Mouse (Mus musculus): ENCODE data around the gene Med27. TPM values are rescaled to one million over a fixed set of nuclear protein-coding genes. Genes with fewer than 3 reads are reported as not detected.
A peak's percentile ranks its signal among the peaks of the same experiment; 100 is the strongest.

The Med27 gene
- 42.8 and 45.9 TPM in 2 replicates for polyA plus RNA-seq (2014; fragmentation: Nextera tagmentation; extraction: Ambion mirVana)

DNA sequence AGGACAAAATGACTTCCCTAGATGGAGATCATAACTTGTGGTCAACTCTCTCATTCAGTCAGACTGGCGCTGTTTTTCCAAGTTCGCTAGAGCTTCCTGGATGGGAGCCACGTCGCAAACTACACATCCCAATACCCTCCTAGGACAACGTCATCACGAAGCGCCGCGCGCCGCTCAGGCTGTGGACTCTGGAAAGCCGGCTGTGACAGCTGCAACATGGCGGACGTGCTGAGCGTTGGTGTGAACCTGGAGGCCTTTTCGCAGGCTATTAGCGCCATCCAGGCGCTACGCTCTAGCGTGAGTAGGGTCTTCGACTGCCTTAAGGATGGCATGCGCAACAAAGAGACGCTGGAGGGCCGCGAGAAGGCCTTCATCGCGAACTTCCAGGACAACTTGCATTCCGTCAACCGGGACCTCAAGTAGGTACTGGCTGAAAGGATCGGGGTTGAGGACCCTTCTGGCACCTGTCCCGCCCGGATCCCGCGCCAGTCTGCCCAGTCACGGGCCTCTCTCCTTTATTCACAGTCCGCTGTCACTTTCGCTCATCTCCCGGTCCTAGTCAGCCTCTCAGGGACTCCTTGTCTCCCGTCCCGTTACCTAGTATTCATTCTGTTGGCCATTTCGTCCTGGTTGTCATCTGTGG is at the start of gene Med27:
Gene Med27, plus strand, starts transcription at position 191 of the 643 bp plus-strand sequence.
- Histone ChIP-seq H3K9me3 (ENCODE audit: control insufficient read depth, low read length) (no peaks in the 10 kb centered on the region), H3K9ac (ENCODE audit: low read depth, low read length) (peak within 1 kb of the TSS; percentile 84), H3K4me1 (replicated peaks; ENCODE audit: control insufficient read depth, insufficient read depth, low read length) (0 out of 2 replicates have a peak, but pooled peaks cover 3% of the 10 kb centered on the region), H3K4me3 (ENCODE audit: low read depth, low read length) (peak within 1 kb of the TSS; percentile 90), H3K27me3 (replicated peaks; ENCODE audit: control insufficient read depth, insufficient read depth, low read length) (no peaks in the 10 kb centered on the region), H3K4me2 (peak within 1 kb of the TSS; percentile 91), H3K27ac (ENCODE audit: low read depth, low read length) (no peak within 1 kb of the TSS), H3K36me3 (ENCODE audit: control insufficient read depth, insufficient read depth, low read length) (peaks cover 6% of the 10 kb centered on the region; the same call in 1 of the 2 replicates)
- DNase-seq (ENCODE audit: low spot score) (peak; percentile 93), ATAC-seq (replicated peaks; ENCODE audit: low FRiP score) (peak; percentile 96)
- under 1% methylated on average over 41 of the region's 41 CpGs for WGBS

DNA sequence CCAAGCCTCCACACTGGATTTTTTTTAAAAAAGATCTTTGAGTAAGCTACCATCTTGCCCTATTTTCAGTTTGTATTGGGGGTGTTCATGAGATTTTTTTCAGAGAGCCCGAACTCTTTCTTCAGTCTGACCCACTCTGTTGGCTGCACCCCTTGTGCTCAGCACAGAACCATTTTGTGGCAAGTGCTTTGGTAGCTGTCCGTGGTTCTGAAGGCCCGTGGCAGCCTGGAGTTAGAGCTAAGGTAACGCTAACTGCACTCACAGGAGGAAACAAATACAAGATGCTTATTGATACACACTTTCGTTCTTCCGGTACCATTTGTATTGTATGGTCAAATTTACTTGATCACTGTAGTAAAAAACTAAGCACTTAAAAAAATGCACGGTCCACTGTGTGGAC is 36.7 kb upstream of the Med27 start:
- no peak overlapping the region for H3K4me2 ChIP-seq
- H3K4me3 ChIP-seq (ENCODE audit: low read depth, low read length) = no peak overlapping the region
- H3K9me3 ChIP-seq (ENCODE audit: control insufficient read depth, low read length) = no peaks in the 10 kb centered on the region
- ATAC-seq (replicated peaks; ENCODE audit: low FRiP score) (no peak), DNase-seq (ENCODE audit: low spot score) (no peak)
- H3K27me3 ChIP-seq (replicated peaks; ENCODE audit: control insufficient read depth, insufficient read depth, low read length) = no peaks in the 10 kb centered on the region
- 40% methylated on average over 7 of the region's 7 CpGs for WGBS
- H3K36me3 ChIP-seq (ENCODE audit: control insufficient read depth, insufficient read depth, low read length) = no peaks in the 10 kb centered on the region
- H3K27ac ChIP-seq (ENCODE audit: low read depth, low read length) = no peak overlapping the region
- no peak overlapping the region for H3K9ac ChIP-seq (ENCODE audit: low read depth, low read length)
- H3K4me1 ChIP-seq (replicated peaks; ENCODE audit: control insufficient read depth, insufficient read depth, low read length) = no peaks in the 10 kb centered on the region

DNA sequence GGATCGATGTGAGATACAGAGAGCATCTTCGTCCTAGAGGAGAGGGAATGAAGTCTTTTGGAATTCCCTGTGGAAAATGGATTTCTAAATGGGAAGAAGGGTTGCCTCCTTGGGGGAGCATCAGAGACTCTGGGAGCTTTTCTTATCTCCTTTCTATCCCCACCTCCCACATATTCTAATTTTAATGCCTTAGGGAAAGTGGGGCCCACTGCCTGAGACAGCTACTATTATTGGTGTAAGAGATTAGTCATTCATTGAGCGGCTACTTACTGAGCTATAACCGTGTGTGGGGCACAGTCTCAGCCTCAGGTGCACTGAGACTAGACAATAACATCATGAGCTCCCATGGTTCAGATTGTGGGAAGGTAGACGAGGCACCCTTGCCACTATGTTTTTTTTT is 34.6 kb upstream of the Med27 start:
- no peak overlapping the region for H3K9ac ChIP-seq (ENCODE audit: low read depth, low read length)
- 72% methylated on average over 5 of the region's 5 CpGs for WGBS
- H3K4me1 ChIP-seq (replicated peaks; ENCODE audit: control insufficient read depth, insufficient read depth, low read length) = no peaks in the 10 kb centered on the region
- no peak overlapping the region for H3K4me3 ChIP-seq (ENCODE audit: low read depth, low read length)
- ATAC-seq (replicated peaks; ENCODE audit: low FRiP score) (no peak), DNase-seq (ENCODE audit: low spot score) (no peak)
- H3K4me2 ChIP-seq = no peak overlapping the region
- H3K27me3 ChIP-seq (replicated peaks; ENCODE audit: control insufficient read depth, insufficient read depth, low read length) = no peaks in the 10 kb centered on the region
- no peaks in the 10 kb centered on the region for H3K9me3 ChIP-seq (ENCODE audit: control insufficient read depth, low read length)
- H3K27ac ChIP-seq (ENCODE audit: low read depth, low read length) = no peak overlapping the region
- H3K36me3 ChIP-seq (ENCODE audit: control insufficient read depth, insufficient read depth, low read length) = no peaks in the 10 kb centered on the region

DNA sequence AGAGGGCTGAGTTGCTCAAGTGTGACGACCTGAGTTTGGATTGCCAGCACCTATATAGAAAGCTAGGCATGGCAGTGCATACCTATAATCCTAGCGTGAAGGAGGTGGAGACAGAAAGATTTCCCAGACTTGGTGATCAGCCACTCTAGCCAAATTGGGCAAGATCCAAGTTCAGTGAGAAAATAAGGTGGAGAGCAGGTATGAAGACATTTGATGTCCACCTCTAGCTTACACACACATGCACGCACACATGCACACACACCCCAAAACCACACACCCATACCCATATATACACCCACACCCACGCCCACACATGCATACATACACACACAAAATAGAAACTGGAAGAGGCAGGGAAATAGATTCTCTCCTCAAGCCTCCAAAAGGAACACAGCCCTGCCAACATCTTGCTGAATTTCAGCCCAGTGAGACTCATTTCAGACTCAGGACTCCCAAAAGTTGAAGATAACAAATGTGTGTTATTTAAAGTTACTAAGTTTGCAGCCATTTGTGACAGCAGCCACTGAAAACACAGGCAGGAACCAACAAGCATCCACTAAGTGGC is 28.6 kb upstream of the Med27 start:
- H3K9ac ChIP-seq (ENCODE audit: low read depth, low read length) = no peak overlapping the region
- H3K4me1 ChIP-seq (replicated peaks; ENCODE audit: control insufficient read depth, insufficient read depth, low read length) = no peaks in the 10 kb centered on the region
- no peak overlapping the region for H3K27ac ChIP-seq (ENCODE audit: low read depth, low read length)
- no peak for DNase-seq (ENCODE audit: low spot score)
- no peaks in the 10 kb centered on the region for H3K27me3 ChIP-seq (replicated peaks; ENCODE audit: control insufficient read depth, insufficient read depth, low read length)
- ATAC-seq (replicated peaks; ENCODE audit: low FRiP score) = no peak
- no peak overlapping the region for H3K4me3 ChIP-seq (ENCODE audit: low read depth, low read length)
- no peak overlapping the region for H3K4me2 ChIP-seq
- no peaks in the 10 kb centered on the region for H3K9me3 ChIP-seq (ENCODE audit: control insufficient read depth, low read length)
- 75% methylated on average over 4 of the region's 4 CpGs for WGBS
- H3K36me3 ChIP-seq (ENCODE audit: control insufficient read depth, insufficient read depth, low read length) = no peaks in the 10 kb centered on the region

DNA sequence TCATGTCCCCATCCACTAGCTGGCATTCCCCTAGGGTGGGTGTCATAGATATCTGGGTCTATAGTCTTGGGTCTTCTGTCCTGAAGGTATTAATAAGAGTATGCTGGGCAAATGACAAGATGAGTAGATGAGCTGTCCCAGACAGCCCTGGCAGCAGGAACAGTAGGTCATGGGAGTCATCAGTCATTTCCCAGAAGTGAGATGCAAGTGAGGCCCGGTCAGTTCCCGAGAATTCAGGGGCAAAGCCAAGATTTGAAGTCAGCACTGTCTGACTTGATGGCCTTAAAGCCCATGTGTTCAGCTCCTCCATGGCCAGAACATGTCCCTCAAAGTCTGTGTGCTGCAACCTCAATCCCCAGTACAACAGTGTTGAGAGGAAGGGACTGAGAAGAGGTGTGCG is 28.0 kb upstream of the Med27 start:
- no peaks in the 10 kb centered on the region for H3K36me3 ChIP-seq (ENCODE audit: control insufficient read depth, insufficient read depth, low read length)
- no peak for DNase-seq (ENCODE audit: low spot score)
- no peak overlapping the region for H3K4me3 ChIP-seq (ENCODE audit: low read depth, low read length)
- no peak overlapping the region for H3K9ac ChIP-seq (ENCODE audit: low read depth, low read length)
- ATAC-seq (replicated peaks; ENCODE audit: low FRiP score) = no peak
- 79% methylated on average over 3 of the region's 3 CpGs for WGBS
- H3K27ac ChIP-seq (ENCODE audit: low read depth, low read length) = no peak overlapping the region
- H3K27me3 ChIP-seq (replicated peaks; ENCODE audit: control insufficient read depth, insufficient read depth, low read length) = no peaks in the 10 kb centered on the region
- H3K4me1 ChIP-seq (replicated peaks; ENCODE audit: control insufficient read depth, insufficient read depth, low read length) = no peaks in the 10 kb centered on the region
- no peak overlapping the region for H3K4me2 ChIP-seq
- H3K9me3 ChIP-seq (ENCODE audit: control insufficient read depth, low read length) = no peaks in the 10 kb centered on the region

DNA sequence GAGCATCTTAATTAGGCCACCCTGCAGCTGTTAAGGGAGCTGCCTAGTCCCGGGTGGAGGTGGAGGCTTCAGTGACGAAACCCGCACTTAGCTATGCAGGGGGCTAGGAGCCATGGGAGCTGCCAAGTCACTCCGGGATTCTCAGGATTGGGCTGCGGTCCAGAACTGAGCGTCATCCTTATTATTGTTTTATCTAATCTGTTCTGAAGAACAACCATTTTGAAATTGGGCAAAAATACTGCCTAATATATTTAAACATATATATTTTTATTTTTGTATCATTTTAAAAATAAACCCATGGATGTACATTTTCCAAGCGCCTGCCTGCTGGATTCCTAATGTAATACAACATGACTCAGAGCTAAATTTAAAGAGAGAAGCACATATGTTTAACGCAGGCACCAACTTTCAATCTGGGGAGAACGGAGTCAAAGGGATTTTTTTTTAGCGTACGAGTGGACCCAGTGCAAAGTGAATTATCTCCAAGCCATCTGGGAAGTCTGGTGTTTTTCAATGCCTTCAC is 26.3 kb upstream of the Med27 start:
- H3K36me3 ChIP-seq (ENCODE audit: control insufficient read depth, insufficient read depth, low read length) = no peaks in the 10 kb centered on the region
- ATAC-seq (replicated peaks; ENCODE audit: low FRiP score) (no peak), DNase-seq (ENCODE audit: low spot score) (no peak)
- H3K27me3 ChIP-seq (replicated peaks; ENCODE audit: control insufficient read depth, insufficient read depth, low read length) = no peaks in the 10 kb centered on the region
- H3K9ac ChIP-seq (ENCODE audit: low read depth, low read length) = no peak overlapping the region
- H3K9me3 ChIP-seq (ENCODE audit: control insufficient read depth, low read length) = no peaks in the 10 kb centered on the region
- no peaks in the 10 kb centered on the region for H3K4me1 ChIP-seq (replicated peaks; ENCODE audit: control insufficient read depth, insufficient read depth, low read length)
- H3K4me3 ChIP-seq (ENCODE audit: low read depth, low read length) = no peak overlapping the region
- 75% methylated on average over 11 of the region's 11 CpGs for WGBS
- no peak overlapping the region for H3K27ac ChIP-seq (ENCODE audit: low read depth, low read length)
- H3K4me2 ChIP-seq = no peak overlapping the region

DNA sequence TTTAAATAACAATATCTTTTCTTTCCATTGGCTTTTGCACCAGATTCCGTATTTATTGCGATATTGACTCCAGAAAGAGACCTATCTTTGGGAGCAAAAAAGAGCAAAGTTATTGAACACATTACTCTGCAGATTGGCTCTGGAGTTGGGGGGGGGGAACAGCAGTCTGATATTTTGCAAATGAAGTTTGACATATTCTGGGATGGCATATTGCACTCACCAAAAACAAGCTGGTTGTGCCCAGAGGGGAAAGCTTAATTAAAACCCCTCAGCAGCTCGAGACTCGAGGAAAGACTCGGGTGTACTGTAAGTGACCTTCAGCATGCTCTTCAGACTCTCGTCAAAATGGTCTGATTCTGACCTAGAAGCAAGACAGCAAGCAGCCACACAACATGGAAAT is 25.8 kb upstream of the Med27 start:
- Histone ChIP-seq H3K27ac (ENCODE audit: low read depth, low read length) (no peak overlapping the region), H3K9me3 (ENCODE audit: control insufficient read depth, low read length) (no peaks in the 10 kb centered on the region), H3K36me3 (ENCODE audit: control insufficient read depth, insufficient read depth, low read length) (no peaks in the 10 kb centered on the region), H3K9ac (ENCODE audit: low read depth, low read length) (no peak overlapping the region), H3K4me1 (replicated peaks; ENCODE audit: control insufficient read depth, insufficient read depth, low read length) (no peaks in the 10 kb centered on the region), H3K4me3 (ENCODE audit: low read depth, low read length) (no peak overlapping the region), H3K27me3 (replicated peaks; ENCODE audit: control insufficient read depth, insufficient read depth, low read length) (no peaks in the 10 kb centered on the region), H3K4me2 (no peak overlapping the region)
- DNase-seq (ENCODE audit: low spot score) (no peak), ATAC-seq (replicated peaks; ENCODE audit: low FRiP score) (no peak)
- 79% methylated on average over 6 of the region's 6 CpGs for WGBS

DNA sequence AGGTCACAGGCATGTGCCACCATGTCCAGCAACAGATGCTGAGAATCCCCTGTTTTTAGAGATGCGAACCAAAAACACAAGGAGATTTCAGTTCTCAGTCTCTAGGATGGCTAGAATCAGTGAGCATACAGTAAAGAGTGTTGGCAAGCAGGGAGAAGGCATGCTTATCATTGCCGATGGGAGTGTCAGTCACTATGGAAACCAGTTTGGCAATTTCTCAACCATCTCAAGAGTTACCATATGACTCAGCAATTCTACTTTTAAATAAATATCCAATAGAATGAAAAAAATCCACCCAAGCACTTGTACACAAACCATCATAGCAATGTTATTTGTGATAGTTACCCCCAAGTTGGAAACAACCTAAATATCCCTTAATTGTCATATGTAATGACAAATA is 22.2 kb upstream of the Med27 start:
- DNase-seq (ENCODE audit: low spot score) (no peak), ATAC-seq (replicated peaks; ENCODE audit: low FRiP score) (no peak)
- H3K9me3 ChIP-seq (ENCODE audit: control insufficient read depth, low read length) = no peaks in the 10 kb centered on the region
- no peaks in the 10 kb centered on the region for H3K4me1 ChIP-seq (replicated peaks; ENCODE audit: control insufficient read depth, insufficient read depth, low read length)
- H3K4me3 ChIP-seq (ENCODE audit: low read depth, low read length) = no peak overlapping the region
- 83% methylated on average over 2 of the region's 2 CpGs for WGBS
- H3K27me3 ChIP-seq (replicated peaks; ENCODE audit: control insufficient read depth, insufficient read depth, low read length) = no peaks in the 10 kb centered on the region
- H3K27ac ChIP-seq (ENCODE audit: low read depth, low read length) = no peak overlapping the region
- H3K4me2 ChIP-seq = no peak overlapping the region
- no peak overlapping the region for H3K9ac ChIP-seq (ENCODE audit: low read depth, low read length)
- no peaks in the 10 kb centered on the region for H3K36me3 ChIP-seq (ENCODE audit: control insufficient read depth, insufficient read depth, low read length)

DNA sequence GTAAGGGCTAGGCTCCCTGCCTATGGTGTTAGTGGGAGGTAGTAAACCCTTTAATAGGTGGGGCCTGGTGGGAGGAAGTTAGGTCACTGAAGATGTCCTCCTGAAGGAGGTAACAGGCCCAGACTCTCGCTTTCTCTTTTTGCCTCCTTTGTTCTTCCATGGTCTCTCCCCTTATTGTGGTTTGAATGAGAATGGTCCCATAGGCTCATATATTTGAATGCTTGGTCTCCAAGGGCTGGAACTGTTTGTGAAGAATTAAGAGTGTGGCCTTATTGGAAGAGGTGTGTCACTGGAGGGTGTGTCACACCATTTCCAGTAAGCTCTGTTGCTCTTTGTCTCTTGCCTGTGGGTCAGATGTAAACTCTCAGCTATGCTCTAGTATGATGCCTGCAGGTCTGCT is 16.1 kb upstream of the Med27 start:
- Histone ChIP-seq H3K36me3 (ENCODE audit: control insufficient read depth, insufficient read depth, low read length) (no peaks in the 10 kb centered on the region), H3K4me1 (replicated peaks; ENCODE audit: control insufficient read depth, insufficient read depth, low read length) (no peaks in the 10 kb centered on the region), H3K4me2 (no peak overlapping the region), H3K4me3 (ENCODE audit: low read depth, low read length) (no peak overlapping the region), H3K9ac (ENCODE audit: low read depth, low read length) (no peak overlapping the region), H3K27me3 (replicated peaks; ENCODE audit: control insufficient read depth, insufficient read depth, low read length) (no peaks in the 10 kb centered on the region), H3K27ac (ENCODE audit: low read depth, low read length) (no peak overlapping the region), H3K9me3 (ENCODE audit: control insufficient read depth, low read length) (no peaks in the 10 kb centered on the region)
- ATAC-seq (replicated peaks; ENCODE audit: low FRiP score) = no peak
- no peak for DNase-seq (ENCODE audit: low spot score)
- WGBS = 82% methylated on average over 1 of the region's 1 CpGs
